Mouse (Mus musculus) neural tube, embryonic 12.5 days (tissue): ENCODE results near the gene Gm4756. TPM values are rescaled to one million over a fixed set of nuclear protein-coding genes. Genes with fewer than 3 reads are reported as not detected.
"Not testable (repeated sequence)": the region's sequence is repeated elsewhere in the genome, so short reads cannot be mapped to it uniquely, and the experiment has no call there.

Experiments used
- ATAC-seq: fragments of 200-750 bp; cut with Nextera tagmentation; 2 replicates; pipeline ENCODE4 v1.8.0; 2017; ENCODE audit warnings: low read depth, mild to moderate bottlenecking, moderate TSS enrichment, moderate library complexity; ENCODE audit not compliant: low FRiP score
- H3K27ac ChIP-seq: fragments of 300-500 bp; sonication (generic); 2 replicates; pipeline ENCODE4 v1.5.1; 2016
- H3K27me3 ChIP-seq: fragments of 300-500 bp; sonication (generic); replicated peaks from 2 replicates; pipeline ENCODE4 v1.6.1; 2016; ENCODE audit warnings: mild to moderate bottlenecking
- H3K36me3 ChIP-seq: fragments of 300-500 bp; sonication (generic); 2 replicates; pipeline ENCODE4 v1.6.1; 2016; ENCODE audit warnings: mild to moderate bottlenecking
- H3K4me1 ChIP-seq: fragments of 300-500 bp; sonication (generic); 2 replicates; pipeline ENCODE4 v1.6.1; 2016
- H3K4me2 ChIP-seq: fragments of 300-500 bp; sonication (generic); replicated peaks from 2 replicates; pipeline ENCODE4 v1.6.1; 2016; ENCODE audit warnings: mild to moderate bottlenecking
- H3K4me3 ChIP-seq: fragments of 300-500 bp; sonication (generic); 2 replicates; pipeline ENCODE4 v1.5.1; 2016
- H3K9ac ChIP-seq: fragments of 300-500 bp; sonication (generic); 2 replicates; pipeline ENCODE4 v1.6.1; 2016; ENCODE audit warnings: mild to moderate bottlenecking
- H3K9me3 ChIP-seq: fragments of 300-500 bp; sonication (generic); 2 replicates; pipeline ENCODE4 v1.6.1; 2016; ENCODE audit warnings: mild to moderate bottlenecking
- WGBS: fragments of 180-500 bp; shearing (Covaris S2); methylation state at CpG from one replicate; pipeline ENCODE4 v1.1.7; 2016; 5-methylcytosine and 5-hydroxymethylcytosine counted together
- polyA plus RNA-seq: library from polyadenylated mRNA; unstranded; fragments of >200 nt; fragmentation: Nextera tagmentation; extraction: Ambion mirVana; gene quantifications from 2 replicates; pipeline ENCODE4 v1.2.1, GENCODE M21; 2016

Gm4756 gene
- polyA plus RNA-seq, 1 experiment from 2014 or later, result not detected

DNA sequence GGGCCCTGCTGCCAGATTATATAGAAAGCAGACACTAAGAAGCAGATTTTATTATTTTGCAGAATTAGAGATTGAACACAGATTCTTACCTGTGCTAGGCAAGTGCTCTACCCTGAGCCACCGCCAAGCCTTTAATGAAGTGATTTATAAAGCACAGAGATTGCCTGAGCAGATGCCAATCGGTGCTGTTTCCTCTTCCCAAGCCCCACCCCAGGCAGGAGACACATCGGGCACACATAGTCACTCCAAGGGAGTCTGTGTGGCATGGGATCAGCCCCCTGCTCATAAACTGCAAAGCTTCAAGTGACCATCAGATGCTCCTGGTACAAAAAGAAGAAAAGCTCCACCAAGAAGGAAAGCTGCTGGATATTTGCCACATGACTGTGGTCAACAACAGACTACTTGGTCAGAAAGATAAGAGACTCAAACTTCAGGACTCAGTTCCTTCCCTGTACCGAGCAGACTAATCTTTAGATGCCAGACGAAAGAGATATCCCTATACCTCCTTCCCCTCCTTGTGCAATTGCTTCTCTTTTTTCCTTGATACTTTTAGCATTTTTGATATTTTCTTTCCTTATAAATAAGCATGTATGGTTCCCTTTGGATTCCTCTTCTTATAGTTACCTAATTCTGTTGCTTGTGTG is 26.5 kb downstream of the Gm4756 start:
- H3K36me3 ChIP-seq, result no peaks in the 10 kb centered on the region
- no peak overlapping the region for H3K9ac ChIP-seq
- H3K4me1 ChIP-seq, result no peaks in the 10 kb centered on the region
- ATAC-seq, result no peak
- no peak overlapping the region for H3K4me3 ChIP-seq
- H3K27ac ChIP-seq, result no peak overlapping the region
- H3K4me2 ChIP-seq, result no peak overlapping the region
- 85% methylated on average over 5 of the region's 5 CpGs for WGBS
- no peaks in the 10 kb centered on the region for H3K9me3 ChIP-seq
- no peaks in the 10 kb centered on the region for H3K27me3 ChIP-seq

DNA sequence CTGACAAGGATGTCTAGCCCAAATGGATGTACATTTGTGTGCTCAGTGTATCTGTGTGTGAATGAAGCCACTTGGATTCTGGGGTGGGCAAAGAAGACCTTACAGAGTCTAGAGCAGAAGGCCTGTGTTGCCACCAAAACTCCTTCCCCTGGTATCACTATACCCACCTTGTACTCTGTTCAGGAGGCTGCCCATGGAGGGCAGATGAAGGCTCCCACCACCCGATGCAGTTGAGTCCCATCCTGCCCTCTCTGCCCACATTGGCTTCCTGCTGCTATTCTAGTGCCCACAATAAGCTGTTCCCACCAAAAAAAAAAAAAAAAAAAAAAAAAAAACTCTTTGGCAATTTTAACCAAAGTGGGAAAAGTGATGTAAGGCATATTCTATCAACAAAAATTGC is 28.0 kb downstream of the Gm4756 start:
- no peaks in the 10 kb centered on the region for H3K27me3 ChIP-seq
- H3K9ac ChIP-seq, result no peak overlapping the region
- H3K4me2 ChIP-seq, result no peak overlapping the region
- no peaks in the 10 kb centered on the region for H3K4me1 ChIP-seq
- no peaks in the 10 kb centered on the region for H3K36me3 ChIP-seq
- 68% methylated on average over 1 of the region's 1 CpGs for WGBS
- H3K27ac ChIP-seq, result no peak overlapping the region
- no peak overlapping the region for H3K4me3 ChIP-seq
- no peaks in the 10 kb centered on the region for H3K9me3 ChIP-seq
- ATAC-seq, result no peak

DNA sequence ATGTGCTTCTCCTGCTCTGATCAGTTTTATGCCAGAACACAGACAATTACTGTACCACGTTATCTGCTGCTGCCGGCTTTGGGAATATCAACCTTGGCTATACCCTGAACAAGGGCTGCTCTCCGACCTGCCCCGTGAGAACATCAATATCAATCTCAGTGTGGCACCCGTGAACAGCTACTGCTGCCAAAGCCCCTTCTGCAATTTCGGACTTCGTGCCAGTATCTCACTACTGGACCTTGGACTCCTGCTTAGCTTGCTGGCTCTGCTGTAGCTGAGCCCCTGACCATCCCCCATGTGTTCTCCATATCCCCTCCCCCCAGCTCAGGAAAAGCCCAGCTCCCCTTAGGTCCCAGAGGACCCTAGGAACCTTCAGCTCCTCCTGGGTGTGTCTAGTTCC is 28.6 kb downstream of the Gm4756 start:
- no peak for ATAC-seq
- Histone ChIP-seq H3K9ac (no peak overlapping the region), H3K4me3 (no peak overlapping the region), H3K4me2 (no peak overlapping the region), H3K27ac (no peak overlapping the region), H3K9me3 (no peaks in the 10 kb centered on the region), H3K36me3 (no peaks in the 10 kb centered on the region), H3K27me3 (no peaks in the 10 kb centered on the region), H3K4me1 (no peaks in the 10 kb centered on the region)
- 93% methylated on average over 7 of the region's 7 CpGs for WGBS

DNA sequence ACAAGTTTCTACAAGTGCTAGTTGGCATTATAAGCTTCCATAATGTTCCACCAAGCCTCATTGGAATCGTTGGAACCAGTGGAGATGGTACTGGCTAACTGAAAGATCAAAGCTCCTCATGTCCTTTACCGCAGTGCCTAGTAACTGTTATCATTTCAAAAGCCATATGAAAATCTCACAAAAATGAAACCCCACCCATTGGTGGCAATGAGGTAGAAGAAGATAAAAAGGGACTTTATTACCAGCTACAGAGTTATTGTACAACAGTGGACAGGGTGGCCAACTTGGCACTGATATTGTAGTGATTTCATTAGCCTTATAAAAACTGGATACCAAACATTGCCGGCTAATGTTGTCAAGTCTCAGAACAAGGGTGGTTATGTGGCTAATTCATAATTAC is 37.4 kb downstream of the Gm4756 start:
- Histone ChIP-seq H3K9ac (no peak overlapping the region), H3K4me1 (no peaks in the 10 kb centered on the region), H3K27ac (no peak overlapping the region), H3K4me3 (no peak overlapping the region), H3K27me3 (no peaks in the 10 kb centered on the region), H3K36me3 (no peaks in the 10 kb centered on the region), H3K9me3 (no peaks in the 10 kb centered on the region), H3K4me2 (no peak overlapping the region)
- ATAC-seq, result no peak
- 94% methylated on average over 3 of the region's 3 CpGs for WGBS

GRCm38 (mm10) chr12:72598731-72599130 is 50.7 kb downstream of the Gm4756 start:
- 89% methylated on average over 2 of the region's 2 CpGs for WGBS
- not testable (repeated sequence) for H3K4me1 ChIP-seq, H3K4me2 ChIP-seq, H3K36me3 ChIP-seq, H3K27me3 ChIP-seq, ATAC-seq, H3K27ac ChIP-seq, H3K9ac ChIP-seq, H3K4me3 ChIP-seq, H3K9me3 ChIP-seq

GRCm38 (mm10) chr12:72594001-72594400 is 55.5 kb downstream of the Gm4756 start:
- WGBS, result 57% methylated on average over 2 of the region's 2 CpGs
- no peaks in the 10 kb centered on the region for H3K9me3 ChIP-seq
- no peaks in the 10 kb centered on the region for H3K4me1 ChIP-seq
- H3K9ac ChIP-seq, result no peak overlapping the region
- no peak for ATAC-seq
- no peak overlapping the region for H3K4me3 ChIP-seq
- no peaks in the 10 kb centered on the region for H3K27me3 ChIP-seq
- no peak overlapping the region for H3K27ac ChIP-seq
- H3K4me2 ChIP-seq, result no peak overlapping the region
- no peaks in the 10 kb centered on the region for H3K36me3 ChIP-seq

DNA sequence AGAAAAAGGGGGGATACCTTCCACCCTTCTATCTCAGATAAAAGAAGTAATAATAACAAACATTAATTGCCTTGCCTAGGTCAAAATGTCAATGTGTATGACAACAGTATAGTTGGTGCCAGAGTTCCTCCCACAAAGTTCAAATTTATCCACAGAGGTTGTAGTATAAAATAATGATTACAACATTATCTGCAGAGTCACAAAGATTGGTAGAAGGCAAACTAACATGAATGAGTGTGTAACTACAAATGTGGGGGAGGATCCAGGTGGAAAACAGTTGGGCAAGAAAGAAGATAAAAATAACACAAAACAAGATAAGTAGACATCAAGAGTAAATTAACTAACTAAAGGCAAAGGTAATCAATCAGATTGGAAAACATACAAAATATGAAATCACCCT is 56.5 kb downstream of the Gm4756 start:
- no peaks in the 10 kb centered on the region for H3K36me3 ChIP-seq
- H3K4me1 ChIP-seq, result no peaks in the 10 kb centered on the region
- ATAC-seq, result no peak
- no peak overlapping the region for H3K4me3 ChIP-seq
- H3K27ac ChIP-seq, result no peak overlapping the region
- no peaks in the 10 kb centered on the region for H3K27me3 ChIP-seq
- H3K9me3 ChIP-seq, result no peaks in the 10 kb centered on the region
- no peak overlapping the region for H3K9ac ChIP-seq
- H3K4me2 ChIP-seq, result no peak overlapping the region

GRCm38 (mm10) chr12:72585339-72585738 is 64.1 kb downstream of the Gm4756 start:
- no peak for ATAC-seq
- Histone ChIP-seq H3K4me1 (no peaks in the 10 kb centered on the region), H3K4me2 (no peak overlapping the region), H3K36me3 (no peaks in the 10 kb centered on the region), H3K27me3 (no peaks in the 10 kb centered on the region), H3K4me3 (no peak overlapping the region), H3K9ac (no peak overlapping the region), H3K9me3 (peaks cover 5% of the 10 kb centered on the region; the same call in 1 of the 2 replicates), H3K27ac (no peak overlapping the region)
- 89% methylated on average over 1 of the region's 1 CpGs for WGBS

GRCm38 (mm10) chr12:72583099-72583498 is 66.4 kb downstream of the Gm4756 start:
- Histone ChIP-seq H3K27ac (no peak overlapping the region), H3K36me3 (0 out of 2 replicates have a peak, but pooled peaks cover 6% of the 10 kb centered on the region), H3K4me2 (no peak overlapping the region), H3K4me1 (no peaks in the 10 kb centered on the region), H3K9ac (no peak overlapping the region), H3K9me3 (peaks cover 5% of the 10 kb centered on the region; the same call in 1 of the 2 replicates), H3K27me3 (no peaks in the 10 kb centered on the region), H3K4me3 (no peak overlapping the region)
- no peak for ATAC-seq
- 92% methylated on average over 2 of the region's 2 CpGs for WGBS

- Histone ChIP-seq H3K27me3 (no peaks in the 10 kb centered on the region), H3K9ac (no peak overlapping the region), H3K4me3 (no peak overlapping the region), H3K4me1 (no peaks in the 10 kb centered on the region), H3K27ac (no peak overlapping the region), H3K4me2 (no peak overlapping the region), H3K9me3 (peaks cover 5% of the 10 kb centered on the region; the same call in 1 of the 2 replicates), H3K36me3 (peaks cover 6% of the 10 kb centered on the region; the same call in 1 of the 2 replicates)
- WGBS, result 89% methylated on average over 3 of the region's 3 CpGs
- ATAC-seq, result no peak
These were observed 67.4 kb downstream of the Gm4756 start for GRCm38 (mm10) chr12:72582021-72582420.

DNA sequence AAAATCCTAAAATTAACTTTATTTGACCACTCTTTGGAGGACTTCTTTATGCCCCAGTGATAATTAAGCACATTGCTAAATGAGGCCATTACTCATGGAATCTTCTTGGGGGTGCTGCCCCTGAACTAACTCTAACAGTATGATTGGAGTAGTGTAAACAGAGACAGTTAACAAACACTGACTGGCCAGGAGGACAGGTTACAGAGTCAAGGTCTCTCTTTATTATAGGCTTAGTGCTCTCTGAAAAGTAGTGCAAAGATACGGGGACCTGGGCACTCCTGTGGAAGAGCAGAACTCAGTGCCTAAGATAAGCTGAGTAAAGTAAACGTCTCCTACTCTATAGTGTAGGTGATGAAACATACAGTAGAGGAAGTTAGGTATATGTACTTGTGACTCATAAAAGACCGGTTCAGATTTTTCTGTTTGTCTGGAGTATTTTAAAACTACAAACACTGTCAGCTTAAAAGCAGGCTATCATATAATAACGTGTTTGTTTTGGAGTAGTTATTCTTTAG is 85.1 kb downstream of the Gm4756 start:
- H3K9me3 ChIP-seq, result no peaks in the 10 kb centered on the region
- ATAC-seq, result no peak
- H3K4me3 ChIP-seq, result no peak overlapping the region
- H3K27me3 ChIP-seq, result no peaks in the 10 kb centered on the region
- H3K36me3 ChIP-seq, result no peaks in the 10 kb centered on the region
- no peak overlapping the region for H3K9ac ChIP-seq
- no peak overlapping the region for H3K27ac ChIP-seq
- 88% methylated on average over 4 of the region's 4 CpGs for WGBS
- no peaks in the 10 kb centered on the region for H3K4me1 ChIP-seq
- no peak overlapping the region for H3K4me2 ChIP-seq

- H3K4me3 ChIP-seq, result no peak overlapping the region
- no peak for ATAC-seq
- no peak overlapping the region for H3K9ac ChIP-seq
- no peak overlapping the region for H3K27ac ChIP-seq
- no peak overlapping the region for H3K4me2 ChIP-seq
- 77% methylated on average over 4 of the region's 4 CpGs for WGBS
- H3K27me3 ChIP-seq, result no peaks in the 10 kb centered on the region
- H3K9me3 ChIP-seq, result no peaks in the 10 kb centered on the region
- 0 out of 2 replicates have a peak, but pooled peaks cover 4% of the 10 kb centered on the region for H3K36me3 ChIP-seq
- no peaks in the 10 kb centered on the region for H3K4me1 ChIP-seq
These were observed 95.1 kb downstream of the Gm4756 start for GRCm38 (mm10) chr12:72554347-72554746.

DNA sequence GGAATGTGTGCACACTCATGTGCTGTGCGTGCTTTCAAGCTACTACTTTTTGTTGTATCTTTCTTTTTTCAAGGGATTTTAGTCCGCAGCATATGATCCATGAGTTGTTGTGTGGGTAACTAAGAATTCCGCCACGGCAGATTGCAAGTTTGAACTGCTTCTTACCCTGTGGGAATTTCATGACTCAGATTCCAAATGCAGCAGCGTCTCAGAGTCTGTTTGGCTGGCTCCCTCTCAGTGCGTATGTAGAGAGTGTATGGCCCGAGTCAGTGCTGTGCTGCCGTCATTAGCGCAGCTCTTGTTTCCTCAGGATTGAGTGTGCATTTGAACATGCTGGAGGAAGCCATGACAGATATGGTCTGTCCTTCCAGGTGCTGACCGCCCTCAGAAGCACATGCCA is 110.9 kb downstream of the Gm4756 start:
- no peak overlapping the region for H3K9ac ChIP-seq
- ATAC-seq, result no peak
- no peaks in the 10 kb centered on the region for H3K9me3 ChIP-seq
- H3K27me3 ChIP-seq, result no peaks in the 10 kb centered on the region
- WGBS, result 91% methylated on average over 10 of the region's 10 CpGs
- H3K4me1 ChIP-seq, result no peaks in the 10 kb centered on the region; the same call in 1 of the 2 replicates
- H3K27ac ChIP-seq, result no peak overlapping the region
- no peak overlapping the region for H3K4me2 ChIP-seq
- H3K36me3 ChIP-seq, result peaks cover 13% of the 10 kb centered on the region; the same call in 1 of the 2 replicates
- no peak overlapping the region for H3K4me3 ChIP-seq
